Mouse (Mus musculus) gastrocnemius, postnatal 14 days (tissue): Measurements from ENCODE around the gene Cdc6. TPM values are rescaled to one million over a fixed set of nuclear protein-coding genes. Genes with fewer than 3 reads are reported as not detected.

Source experiments
- DNase-seq: peaks from one replicate; pipeline ENCODE4 v3.0.0; 2021; ENCODE audit warnings: mixed read lengths
- intact Hi-C: fragments of 180-260 bp; cut with DNase I; formaldehyde crosslinking; loops from one replicate; pipeline ENCODE4 v1.15.1; 2025; ENCODE audit warnings: low total_unique reads
- long read RNA-seq, 2 experiments: library from polyadenylated mRNA; stranded (forward); transcript quantifications; one replicate each; pipeline ENCODE4 v2.0.0; 2021
- total RNA-seq, 2 experiments: library from RNA; stranded (reverse); gene quantifications; 2 replicates each; pipeline ENCODE4 v1.2.3; 2021

Cdc6 gene
- 1 to 10 TPM in 1 of 2 experiments, under 1 TPM in 1; 0.78 to 1.3 TPM for total RNA-seq
- long read RNA-seq, experiment 1, full-length matches to known transcripts = 1 of 1 reads
- long read RNA-seq, experiment 1, partial matches to known transcripts = 0 of 1 reads
- long read RNA-seq, experiment 1, other reads (novel, unspliced or antisense) = 0 of 1 reads
- long read RNA-seq, experiment 2 = 0 reads

DNA sequence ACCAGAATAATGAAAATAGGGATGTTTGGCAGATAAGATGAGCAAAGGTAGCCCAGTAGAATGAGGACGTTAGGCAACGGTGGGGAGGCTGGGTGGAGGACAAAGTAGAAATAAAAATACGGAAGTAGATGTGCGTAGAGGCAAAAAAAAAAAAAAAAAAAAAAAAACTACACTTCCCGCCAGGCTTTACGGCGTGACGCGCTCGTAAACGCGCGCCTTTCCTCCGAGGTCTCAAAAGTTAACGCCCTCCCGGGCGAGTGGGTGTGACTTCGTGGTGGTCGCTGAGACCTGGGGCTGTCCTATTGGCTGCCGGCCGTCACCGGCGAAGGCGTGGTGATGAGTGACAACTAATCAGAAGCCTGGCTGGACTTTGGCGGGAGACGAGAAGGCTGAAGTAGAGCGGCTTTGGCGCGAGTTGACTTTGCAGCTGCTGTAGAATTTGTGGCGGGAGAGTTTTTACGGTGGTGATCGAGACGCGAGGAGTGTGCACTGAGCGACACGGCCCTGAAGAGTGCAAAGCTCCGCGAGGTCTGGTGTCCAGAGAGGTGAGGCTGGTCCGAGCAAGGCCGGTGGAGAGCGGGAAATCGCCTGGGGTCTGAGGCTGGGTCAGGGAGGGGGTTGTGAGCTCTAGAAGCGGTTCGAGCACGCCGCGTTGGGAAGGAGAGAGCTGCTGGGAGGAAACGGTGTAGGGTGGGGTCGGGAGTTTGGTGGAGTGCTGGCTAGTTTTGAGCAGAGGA is at the start of gene Cdc6:
Cdc6 (plus strand) TSS at position 365 of the 737 bp plus-strand sequence.
- DNase-seq = peak; percentile 98
- intact Hi-C loops = loop anchor here (2.0 to 10.0 kb wide), 2 partner anchors 47 to 203 kb away; partner anchors contain the start of gene Csf3

DNA sequence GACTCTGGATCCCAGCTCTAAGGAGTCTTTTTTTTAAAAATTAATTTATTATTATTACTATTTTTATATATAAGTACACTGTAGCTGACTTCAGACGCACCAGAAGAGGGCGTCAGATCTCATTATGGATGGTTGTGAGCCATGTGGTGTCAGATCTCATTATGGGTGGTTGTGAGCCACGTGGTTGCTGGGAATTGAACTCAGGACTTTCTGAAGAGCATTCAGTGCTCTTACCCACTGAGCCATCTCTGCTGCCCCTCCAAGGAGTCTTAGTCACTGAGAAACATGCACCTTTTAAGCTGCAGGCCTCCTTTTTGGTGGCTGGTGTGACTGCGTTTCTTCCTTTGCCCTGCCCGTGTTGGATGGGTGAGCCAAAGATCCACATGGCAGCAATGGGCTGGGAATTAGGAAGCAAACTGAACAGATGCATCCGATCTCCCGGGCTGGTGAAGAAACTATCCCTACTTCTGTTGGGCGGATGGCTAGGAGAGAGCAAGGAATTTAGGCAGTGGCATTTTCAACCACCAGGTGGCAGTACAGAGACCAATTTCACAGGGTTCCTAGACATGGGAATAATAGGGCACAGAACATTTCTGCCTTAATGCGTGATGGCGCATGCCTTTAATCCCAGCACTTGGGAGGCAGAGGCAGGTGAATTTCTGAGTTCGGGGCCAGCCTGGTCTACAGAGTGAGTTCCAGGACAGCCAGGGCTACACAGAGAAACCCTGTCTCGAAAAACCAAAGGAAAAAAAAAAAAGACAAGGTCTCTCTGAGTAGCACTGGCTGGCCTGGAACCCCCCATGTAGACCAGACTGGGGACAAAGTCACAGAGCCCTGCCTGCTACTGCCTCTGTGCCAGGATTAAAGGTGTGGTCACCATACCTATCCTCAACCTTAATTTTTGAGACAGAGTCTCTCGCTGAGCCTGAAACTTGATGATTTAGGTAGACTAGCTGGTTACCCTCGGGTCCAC is 48.6 kb upstream of the Cdc6 start:
- DNase-seq = peak; percentile 83
- intact Hi-C loops = loop anchor here (10.0 kb wide), 1 partner anchor 116 kb away; no protein-coding TSS in a partner anchor

DNA sequence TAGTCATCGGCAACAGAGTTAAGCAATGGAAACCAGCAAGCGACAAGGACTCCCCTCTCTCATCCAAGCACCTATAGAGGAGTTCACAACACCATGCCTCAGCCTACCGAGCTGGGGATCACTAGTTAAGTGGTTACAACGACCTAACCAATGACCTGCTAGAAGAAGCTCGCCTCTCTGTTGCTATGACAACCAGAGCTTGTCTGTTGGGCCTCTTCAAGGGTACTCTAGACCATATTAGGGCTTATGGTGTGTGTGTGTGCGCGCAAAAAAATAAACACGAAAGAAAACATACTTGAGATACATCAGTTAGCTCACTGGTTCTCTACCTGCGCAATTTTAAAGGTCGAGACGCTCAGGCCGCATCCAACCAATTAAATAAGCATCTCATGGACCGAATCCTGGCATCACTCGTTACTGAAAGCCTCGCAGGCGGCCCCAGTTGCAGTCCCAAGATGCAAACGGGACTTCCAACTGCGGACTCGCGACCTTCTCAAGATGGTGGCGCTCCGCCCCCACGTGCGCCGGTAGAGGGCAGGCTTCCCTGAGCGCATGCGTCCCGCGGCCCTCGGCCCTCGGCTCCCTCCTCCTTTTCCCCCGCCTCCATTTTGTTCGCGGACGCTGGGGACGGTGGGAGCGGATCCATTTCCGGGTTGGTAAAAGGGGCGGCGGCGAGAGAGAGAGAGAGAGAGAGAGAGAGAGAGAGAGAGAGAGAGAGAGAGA is 44.4 kb upstream of the Cdc6 start, which contains the start of gene Wipf2:
Wipf2 (plus strand) TSS at position 611 of the 723 bp plus-strand sequence.
- peak; percentile 97 for DNase-seq
- intact Hi-C loops = no loop called here

GRCm38 (mm10) chr11:98863751-98864429 is 43.7 kb upstream of the Cdc6 start:
- intact Hi-C loops = no loop called here
- no peak for DNase-seq

DNA sequence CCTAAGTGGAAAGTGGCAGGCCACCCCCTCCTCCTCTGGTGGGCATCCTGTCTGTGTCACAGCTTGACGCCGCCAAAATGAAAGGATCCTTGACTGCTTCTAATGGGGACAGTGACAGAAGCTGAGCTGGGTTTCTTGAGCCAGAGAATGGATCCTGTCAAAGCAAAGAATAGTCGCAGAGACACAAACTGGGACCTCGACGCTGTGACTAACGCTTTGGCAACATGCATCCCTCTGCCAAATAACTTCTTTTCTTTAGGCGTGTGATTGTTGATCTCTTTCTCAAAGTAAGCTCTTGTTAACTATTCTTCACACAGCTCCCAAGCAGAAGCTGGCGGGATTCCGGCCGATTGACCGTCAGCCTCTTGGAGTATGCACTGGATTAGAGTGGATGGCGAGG is 40.3 kb upstream of the Cdc6 start:
- intact Hi-C loops = no loop called here

DNA sequence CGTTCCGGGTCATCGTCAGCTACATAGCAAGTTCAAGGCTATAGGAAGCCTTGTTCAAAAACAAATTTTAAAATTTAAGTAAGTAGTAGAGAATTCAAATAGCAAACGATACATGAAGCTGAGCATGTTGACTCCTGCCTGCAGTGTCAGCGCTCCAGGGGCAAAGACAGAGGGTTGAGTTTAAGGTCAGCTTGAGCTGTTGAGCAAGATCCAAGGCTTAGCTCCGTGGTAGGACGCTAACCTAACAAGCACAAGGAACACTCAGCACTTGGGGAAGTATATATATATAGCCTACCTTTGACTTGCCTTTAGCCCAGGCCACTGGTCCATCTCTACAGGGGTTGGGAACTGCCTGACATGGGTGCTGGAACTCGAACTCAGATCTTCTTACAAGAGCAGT is 37.7 kb upstream of the Cdc6 start:
- intact Hi-C loops = no loop called here
- DNase-seq = no peak

More for the DNA sequence above, 40.3 kb upstream of the Cdc6 start:
- DNase-seq = no peak

DNA sequence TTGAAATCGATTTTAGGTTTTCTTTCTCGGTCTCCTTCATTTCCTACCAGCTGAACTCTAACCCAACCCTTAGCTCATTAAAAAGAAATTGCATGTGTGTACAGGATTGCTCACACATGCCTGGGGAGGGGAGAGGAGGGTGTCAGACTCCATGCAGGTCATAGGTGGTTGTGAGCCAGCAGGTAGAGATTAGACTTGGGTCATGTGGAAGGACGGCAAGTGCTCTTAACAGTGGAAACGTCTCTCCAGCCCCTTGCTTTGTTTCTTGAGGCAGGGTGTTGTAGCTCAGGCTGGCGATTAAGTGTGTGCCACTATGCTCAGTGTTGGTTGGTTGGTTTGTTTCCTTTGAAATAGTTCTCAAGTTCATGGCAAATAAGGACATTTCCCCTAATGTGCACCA is 36.8 kb upstream of the Cdc6 start:
- no peak for DNase-seq
- intact Hi-C loops = no loop called here

DNA sequence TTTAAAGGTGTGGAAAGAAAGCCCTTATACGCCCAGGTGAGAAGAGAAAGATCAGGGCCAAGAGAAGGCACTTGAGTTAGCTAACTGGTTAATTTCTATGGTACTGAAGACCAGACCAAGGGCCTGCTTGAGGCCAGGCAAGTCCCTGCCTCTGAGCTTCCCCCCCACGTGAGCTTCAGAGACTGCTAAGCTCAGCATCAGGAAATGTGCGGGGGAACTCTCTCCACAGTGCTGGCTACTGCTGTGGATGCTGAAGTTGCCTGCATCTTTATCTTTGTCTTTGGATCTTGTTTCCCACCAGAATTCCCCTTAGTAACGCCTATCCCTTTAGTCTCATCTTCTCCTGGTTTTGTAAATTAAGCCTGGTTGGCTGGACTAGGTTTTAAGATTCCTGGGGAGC is 36.2 kb upstream of the Cdc6 start:
- intact Hi-C loops = no loop called here
- DNase-seq = no peak

GRCm38 (mm10) chr11:98872040-98872439 is 35.6 kb upstream of the Cdc6 start:
- intact Hi-C loops = no loop called here
- DNase-seq = no peak

DNA sequence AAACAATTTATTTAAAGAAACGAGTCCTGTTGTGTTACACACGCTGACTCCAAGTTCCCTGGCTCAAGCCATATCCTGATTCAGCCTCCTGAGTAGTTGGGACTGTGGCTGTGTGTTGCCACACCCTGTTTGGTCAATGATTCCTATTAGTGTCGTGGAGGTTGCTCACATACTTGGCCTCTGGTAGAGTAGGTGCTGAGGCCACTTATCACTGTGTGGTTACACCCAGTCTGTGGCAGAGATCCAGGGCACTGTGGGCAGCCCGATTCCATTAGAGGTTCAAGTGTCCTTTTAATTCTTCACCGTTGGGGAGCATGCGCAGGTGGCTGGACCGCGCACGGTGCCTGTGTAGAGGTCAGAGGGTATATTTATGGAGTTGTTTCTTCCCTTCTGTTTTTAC is 33.7 kb upstream of the Cdc6 start:
- DNase-seq = no peak
- intact Hi-C loops = no loop called here

GRCm38 (mm10) chr11:98877001-98877400 is 30.6 kb upstream of the Cdc6 start:
- no peak for DNase-seq
- intact Hi-C loops = no loop called here

- DNase-seq = no peak
- intact Hi-C loops = no loop called here
Measured at GRCm38 (mm10) chr11:98887703-98888102, 19.9 kb upstream of the Cdc6 start.

GRCm38 (mm10) chr11:98889077-98889476 is 18.5 kb upstream of the Cdc6 start:
- DNase-seq = no peak
- intact Hi-C loops = no loop called here

GRCm38 (mm10) chr11:98889977-98890376 is 17.6 kb upstream of the Cdc6 start:
- intact Hi-C loops = no loop called here
- no peak for DNase-seq

- DNase-seq = no peak
- intact Hi-C loops = no loop called here
Measured at GRCm38 (mm10) chr11:98892426-98892825, 15.2 kb upstream of the Cdc6 start.

- DNase-seq = no peak
- intact Hi-C loops = loop anchor here (10.0 kb wide), 1 partner anchor 196 kb away; the partner anchor contains the start of gene Csf3
Measured at GRCm38 (mm10) chr11:98900529-98901125, 7.0 kb upstream of the Cdc6 start.

GRCm38 (mm10) chr11:98902621-98903245 is 4.9 kb upstream of the Cdc6 start:
- no peak for DNase-seq
- intact Hi-C loops = loop anchor here (10.0 kb wide), 1 partner anchor 198 kb away; the partner anchor contains the start of gene Csf3

- DNase-seq = no peak
- intact Hi-C loops = loop anchor here (10.0 kb wide), 1 partner anchor 200 kb away; the partner anchor contains the start of gene Csf3
Measured at GRCm38 (mm10) chr11:98904577-98904976, 3.0 kb upstream of the Cdc6 start.
